Mouse (Mus musculus) left cerebral cortex, adult 18-20 months (tissue): ENCODE results near the gene Slc17a2. TPM values are rescaled to one million over a fixed set of nuclear protein-coding genes. Genes with fewer than 3 reads are reported as not detected.

ENCODE experiments used
- DNase-seq, 2 experiments: peaks; one replicate each; pipeline ENCODE4 v3.0.0; 2021 to 2022; ENCODE audit warnings: low spot score in 2 of 2, mixed read lengths in 1 of 2
- total RNA-seq, 2 experiments: library from RNA; stranded (reverse); gene quantifications; 2 replicates each; pipeline ENCODE4 v1.2.3; 2021

The Slc17a2 gene
- total RNA-seq, 2 experiments from 2014 or later: not detected

- no peak for DNase-seq
These were observed 66.3 kb downstream of the Slc17a2 start for GRCm38 (mm10) chr13:23873141-23873540.

Other genes starting within 250 kb of the Slc17a2 start
- 10 to 100 TPM; 47.4 to 48.5 TPM for gene Hist1h3e, start 244.6 kb upstream of the Slc17a2 start, total RNA-seq
- gene Hist1h2ae, start 235.8 kb upstream of the Slc17a2 start, total RNA-seq: 1 to 10 TPM; 4.3 to 7.1 TPM
- 10 to 100 TPM; 61.6 to 70.8 TPM for gene Hist1h2bg, start 235.6 kb upstream of the Slc17a2 start, total RNA-seq
- gene Hist1h2bf, start 232.8 kb upstream of the Slc17a2 start, total RNA-seq: 10 to 100 TPM; 14.7 to 26.1 TPM
- 10 to 100 TPM in 1 of 2 experiments, 1 to 10 TPM in 1; 6.3 to 11.0 TPM for gene Hist1h2ad, start 232.6 kb upstream of the Slc17a2 start, total RNA-seq
- 10 to 100 TPM in 1 of 2 experiments, 1 to 10 TPM in 1; 9.3 to 10.4 TPM for gene Hist1h3d, start 231.2 kb upstream of the Slc17a2 start, total RNA-seq
- 100 to 1,000 TPM; 166 to 191 TPM for gene Hist1h4d, start 225.4 kb upstream of the Slc17a2 start, total RNA-seq
- gene Hist1h2be, start 185.9 kb upstream of the Slc17a2 start, total RNA-seq: 1 to 10 TPM; 7.9 TPM
- gene Hist1h1e, start 184.4 kb upstream of the Slc17a2 start, total RNA-seq: 10 to 100 TPM; 49.2 to 54.0 TPM
- gene Hist1h2ac, start 123.0 kb upstream of the Slc17a2 start, total RNA-seq: 1 to 10 TPM; 2.4 to 2.5 TPM
- gene Hist1h2bc, start 122.8 kb upstream of the Slc17a2 start, total RNA-seq: 10 to 100 TPM; 29.7 to 32.4 TPM
- gene Hist1h1t, start 111.2 kb upstream of the Slc17a2 start, total RNA-seq: not detected
- 100 to 1,000 TPM; 114 to 117 TPM for gene Hist1h4c, start 108.5 kb upstream of the Slc17a2 start, total RNA-seq
- gene Hfe, start 96.1 kb upstream of the Slc17a2 start, total RNA-seq: 1 to 10 TPM; 3.4 to 3.9 TPM
- 10 to 100 TPM; 55.8 to 61.1 TPM for gene Hist1h1c, start 68.2 kb upstream of the Slc17a2 start, total RNA-seq
- not detected for gene Hist1h3c, start 61.4 kb upstream of the Slc17a2 start, total RNA-seq
- gene Hist1h2bb, start 60.3 kb upstream of the Slc17a2 start, total RNA-seq: 10 to 100 TPM; 17.8 to 19.6 TPM
- gene Hist1h2ab, start 55.9 kb upstream of the Slc17a2 start, total RNA-seq: 10 to 100 TPM; 17.2 to 22.5 TPM
- gene Hist1h3b, start 54.7 kb upstream of the Slc17a2 start, total RNA-seq: 1 to 10 TPM; 4.3 to 9.9 TPM
- gene Hist1h4b, start 50.0 kb upstream of the Slc17a2 start, total RNA-seq: 10 to 100 TPM; 92.6 to 94.4 TPM
- gene Hist1h4a, start 45.8 kb upstream of the Slc17a2 start, total RNA-seq: 10 to 100 TPM; 64.4 to 74.0 TPM
- 10 to 100 TPM; 42.3 to 45.0 TPM for gene Hist1h3a, start 44.6 kb upstream of the Slc17a2 start, total RNA-seq
- 10 to 100 TPM; 24.9 to 25.2 TPM for gene Hist1h1a, start 43.3 kb upstream of the Slc17a2 start, total RNA-seq
- gene Trim38, start 37.1 kb upstream of the Slc17a2 start, total RNA-seq: not detected
- not detected for gene Slc17a3, start 32.4 kb downstream of the Slc17a2 start, total RNA-seq
- not detected for gene Slc17a1, start 60.8 kb downstream of the Slc17a2 start, total RNA-seq
- gene Slc17a4, start 108.0 kb downstream of the Slc17a2 start, total RNA-seq: not detected
- gene Hist1h2ba, start 127.2 kb downstream of the Slc17a2 start, total RNA-seq: not detected
- gene Hist1h2aa, start 127.5 kb downstream of the Slc17a2 start, total RNA-seq: not detected
- not detected for gene Scgn, start 184.2 kb downstream of the Slc17a2 start, total RNA-seq